Mouse (Mus musculus) lung, adult 2 months (tissue): ENCODE measurements at regions not wholly inside any gene's neighbourhood (a gene's known extent, or its start where the extent isn't known, plus 50 kb on each side); places are given as distances from the start of the nearest gene placed in this dataset.

Experiments
- DNase-seq: peaks from one replicate; pipeline ENCODE4 v3.0.0; 2022
- H3K4me1 ChIP-seq: fragments of 200-500 bp; 2 replicates; pipeline ENCODE4 v1.6.1; 2011; ENCODE audit warnings: low read length; ENCODE audit not compliant: control insufficient read depth, insufficient read depth
- H3K4me3 ChIP-seq: fragments of 200-500 bp; replicated peaks from 2 replicates; pipeline ENCODE3; 2011; ENCODE audit warnings: low read depth, mild to moderate bottlenecking, control low read depth, low read length; ENCODE audit errors: extremely low read depth
- CTCF ChIP-seq: fragments of 200-500 bp; IDR thresholded peaks from 2 replicates; pipeline ENCODE4 v1.5.1; 2011; ENCODE audit warnings: mild to moderate bottlenecking, low read length, control low read depth; ENCODE audit not compliant: insufficient read depth
- POLR2A ChIP-seq: fragments of 200-500 bp; IDR thresholded peaks from 2 replicates; pipeline ENCODE4 v1.6.1; 2011; ENCODE audit warnings: low read depth, mild to moderate bottlenecking, control low read depth, low read length, borderline replicate concordance; ENCODE audit errors: extremely low read depth
- WGBS: fragments of 180-500 bp; shearing (Covaris S2); methylation state at CpG from one replicate; pipeline ENCODE4 v1.1.7; 2018; 5-methylcytosine and 5-hydroxymethylcytosine counted together

DNA sequence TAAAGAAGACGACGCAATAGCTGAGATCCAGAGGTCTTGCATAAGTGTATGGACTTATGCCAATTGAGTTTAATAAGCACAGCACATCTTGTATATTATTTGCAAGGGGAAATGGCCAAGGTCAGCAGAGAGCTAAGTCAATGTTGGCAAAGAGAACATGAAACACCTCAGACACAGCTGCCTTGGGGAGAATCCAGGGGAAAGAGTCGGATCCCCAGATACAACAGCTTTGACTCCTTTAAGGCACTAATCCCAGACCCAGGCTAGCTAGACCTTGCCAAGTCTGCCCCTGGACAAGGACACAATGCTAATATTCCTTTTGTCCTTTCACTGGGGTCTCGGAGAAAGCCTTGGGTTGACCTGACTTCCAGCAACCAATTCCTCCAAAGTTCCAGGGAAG is 438.2 kb upstream of the Kazn start:
- Histone ChIP-seq H3K4me1 (no peaks in the 10 kb centered on the region), H3K4me3 (no peak overlapping the region)
- 72% methylated on average over 4 of the region's 4 CpGs for WGBS
- TF ChIP-seq POLR2A, result no peak
- no peak for TF ChIP-seq CTCF
- no peak for DNase-seq

DNA sequence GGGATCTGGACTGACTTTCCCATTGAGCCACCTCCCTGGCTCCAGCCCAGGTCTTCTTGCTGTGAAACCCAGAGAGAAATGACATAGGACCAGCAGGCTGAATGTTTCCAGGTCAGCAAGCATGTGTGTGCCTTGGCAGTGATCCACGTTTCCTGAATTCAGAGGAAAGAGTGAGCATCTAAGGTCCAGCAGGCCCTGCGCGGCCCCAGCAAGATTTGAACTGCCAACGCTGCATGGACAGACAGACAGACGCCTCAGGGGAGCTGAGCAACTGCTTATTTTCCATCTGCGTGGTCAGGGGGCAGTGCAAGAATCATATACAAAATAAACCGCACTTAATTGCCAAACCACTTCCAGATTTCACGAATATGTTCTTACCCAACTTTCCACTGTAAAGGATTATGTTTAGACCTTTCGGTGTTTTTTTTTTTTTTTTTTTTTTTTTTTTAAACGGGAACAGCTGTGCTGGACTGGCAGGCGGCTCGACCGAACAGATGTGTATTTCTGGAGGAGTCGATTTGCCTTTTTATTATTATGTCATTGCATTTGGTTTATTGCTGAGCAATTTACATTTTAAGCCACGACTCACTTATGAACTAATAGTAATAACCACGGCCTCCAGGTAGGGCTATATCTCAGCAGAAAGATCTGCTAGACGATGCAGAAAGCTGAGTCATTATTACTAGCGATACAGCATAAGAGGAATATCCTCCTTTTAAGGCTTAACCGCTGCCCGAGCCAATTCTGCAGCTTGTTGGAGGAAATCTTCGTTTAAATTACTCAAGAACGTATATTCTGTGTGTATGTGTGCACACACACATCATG is 435.7 kb upstream of the Kazn start:
- DNase-seq, result no peak

DNA sequence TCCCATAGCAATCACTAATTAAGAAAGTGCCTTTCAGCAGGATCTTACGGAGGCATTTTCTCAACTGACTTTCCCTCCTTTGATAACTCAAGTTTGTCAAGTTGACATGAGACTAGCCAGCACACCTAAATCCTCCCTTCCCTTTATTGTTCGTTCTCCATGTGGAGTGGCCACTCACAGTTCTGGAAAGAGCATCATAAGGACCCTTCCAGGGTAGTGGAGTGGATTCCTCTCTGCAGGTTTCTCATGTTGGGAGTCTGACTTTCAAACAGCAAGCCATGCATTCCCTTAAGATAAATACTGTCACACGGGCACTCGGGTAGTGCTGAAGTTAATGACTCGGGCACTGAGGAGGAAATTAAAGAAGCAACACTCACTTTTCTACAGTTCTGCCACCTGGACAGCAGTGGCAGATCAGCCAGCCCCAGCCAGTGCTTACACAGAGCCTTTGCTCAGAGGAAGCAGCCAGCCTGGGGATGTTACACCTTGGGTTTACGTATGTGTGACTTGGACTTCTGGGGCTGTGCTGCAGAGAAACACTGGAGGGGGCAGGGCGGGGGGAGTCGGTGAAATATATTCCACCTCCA is 432.8 kb upstream of the Kazn start:
- peak; percentile 18 for DNase-seq
- Histone ChIP-seq H3K4me1 (no peaks in the 10 kb centered on the region), H3K4me3 (no peak overlapping the region)
- 58% methylated on average over 8 of the region's 8 CpGs for WGBS
- TF ChIP-seq CTCF (no peak), POLR2A (no peak)

More for the DNA sequence above, 435.7 kb upstream of the Kazn start:
- no peaks in the 10 kb centered on the region for H3K4me1 ChIP-seq
- TF ChIP-seq POLR2A (no peak), CTCF (no peak)
- WGBS, result 72% methylated on average over 22 of the region's 22 CpGs
- no peak overlapping the region for H3K4me3 ChIP-seq

DNA sequence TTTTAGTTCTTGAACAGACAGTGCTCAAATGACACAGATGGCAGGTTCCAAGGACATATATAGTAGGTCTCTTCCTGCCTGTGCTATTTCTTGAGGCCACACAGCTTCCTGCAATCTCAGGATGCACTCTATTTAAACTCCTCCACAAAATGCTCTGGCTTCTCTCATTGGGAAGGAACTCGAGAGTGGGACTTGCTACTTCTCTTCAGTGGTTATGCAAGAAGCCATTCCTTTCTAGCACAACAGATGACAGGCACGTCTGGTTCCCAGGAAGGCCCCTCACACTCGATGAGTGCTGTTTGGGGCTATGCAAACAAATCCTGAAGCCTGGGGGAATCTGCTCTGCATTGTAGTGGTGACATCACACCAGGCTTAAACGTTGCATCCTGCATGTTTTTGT is 425.6 kb upstream of the Kazn start:
- Histone ChIP-seq H3K4me1 (no peaks in the 10 kb centered on the region), H3K4me3 (no peak overlapping the region)
- DNase-seq, result no peak
- no peak for TF ChIP-seq POLR2A
- TF ChIP-seq CTCF, result no peak
- 36% methylated on average over 4 of the region's 4 CpGs for WGBS

DNA sequence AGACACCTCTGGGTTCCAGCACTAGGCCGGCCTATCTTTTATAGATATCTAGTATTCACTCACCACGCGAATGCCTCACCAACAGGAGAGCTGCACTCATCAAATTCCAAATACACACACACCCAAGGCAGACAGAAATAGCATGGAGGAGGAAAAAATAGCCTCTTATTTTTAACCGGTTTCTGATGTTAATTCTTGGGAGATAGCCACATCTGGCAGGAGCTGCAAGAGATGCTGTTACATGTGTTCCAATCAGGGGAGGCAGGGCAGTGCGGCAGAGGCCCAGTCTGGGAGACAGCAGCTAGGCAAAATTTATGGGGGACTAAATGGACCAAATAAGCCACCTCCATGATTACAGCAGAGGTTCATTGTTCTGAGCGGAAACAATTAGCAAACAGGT is 419.0 kb upstream of the Kazn start:
- no peak for TF ChIP-seq POLR2A
- no peak for TF ChIP-seq CTCF
- H3K4me1 ChIP-seq, result no peaks in the 10 kb centered on the region
- 80% methylated on average over 6 of the region's 6 CpGs for WGBS
- DNase-seq, result no peak
- H3K4me3 ChIP-seq, result no peak overlapping the region

DNA sequence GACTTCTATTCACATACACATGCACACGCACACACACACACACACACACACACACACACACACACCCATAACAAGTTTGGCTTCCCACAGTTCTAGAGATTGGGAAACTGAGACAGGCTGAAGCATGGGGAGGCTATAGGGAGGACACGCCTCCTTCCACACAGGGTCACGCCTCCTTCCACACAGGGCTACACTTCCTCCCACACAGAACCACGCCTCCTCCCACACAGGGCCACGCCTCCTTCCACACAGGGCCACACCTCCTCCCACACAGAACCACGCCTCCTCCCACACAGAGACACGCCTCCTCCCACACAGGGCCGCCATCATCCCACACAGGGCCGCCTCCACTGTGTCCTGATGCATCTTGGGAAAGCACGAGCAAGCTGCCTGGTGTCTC is 401.9 kb upstream of the Kazn start:
- Histone ChIP-seq H3K4me1 (no peaks in the 10 kb centered on the region), H3K4me3 (no peak overlapping the region)
- 80% methylated on average over 10 of the region's 10 CpGs for WGBS
- no peak for DNase-seq
- no peak for TF ChIP-seq POLR2A
- TF ChIP-seq CTCF, result no peak

DNA sequence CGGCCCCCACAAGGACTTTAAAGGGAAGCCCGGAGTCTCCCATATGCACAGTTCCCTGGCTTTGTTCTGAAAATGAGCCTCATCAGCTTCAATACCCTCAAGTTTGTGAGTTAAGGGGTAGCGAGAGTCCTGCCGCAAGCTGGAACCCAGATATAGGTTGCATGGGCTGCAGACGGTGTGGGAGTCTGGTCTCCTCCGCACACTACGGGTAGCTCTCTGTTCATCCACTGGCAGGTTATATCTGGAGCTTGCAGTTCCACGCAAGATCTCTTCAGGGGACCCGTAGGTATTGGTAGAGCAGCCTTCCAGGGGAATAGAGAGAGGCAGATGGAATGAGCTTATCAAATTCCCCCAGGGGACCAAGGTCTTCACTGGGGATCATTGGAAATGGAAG is 400.1 kb upstream of the Kazn start:
- 83% methylated on average over 9 of the region's 9 CpGs for WGBS
- Histone ChIP-seq H3K4me3 (no peak overlapping the region), H3K4me1 (no peaks in the 10 kb centered on the region)
- TF ChIP-seq POLR2A (no peak), CTCF (no peak)
- DNase-seq, result no peak

DNA sequence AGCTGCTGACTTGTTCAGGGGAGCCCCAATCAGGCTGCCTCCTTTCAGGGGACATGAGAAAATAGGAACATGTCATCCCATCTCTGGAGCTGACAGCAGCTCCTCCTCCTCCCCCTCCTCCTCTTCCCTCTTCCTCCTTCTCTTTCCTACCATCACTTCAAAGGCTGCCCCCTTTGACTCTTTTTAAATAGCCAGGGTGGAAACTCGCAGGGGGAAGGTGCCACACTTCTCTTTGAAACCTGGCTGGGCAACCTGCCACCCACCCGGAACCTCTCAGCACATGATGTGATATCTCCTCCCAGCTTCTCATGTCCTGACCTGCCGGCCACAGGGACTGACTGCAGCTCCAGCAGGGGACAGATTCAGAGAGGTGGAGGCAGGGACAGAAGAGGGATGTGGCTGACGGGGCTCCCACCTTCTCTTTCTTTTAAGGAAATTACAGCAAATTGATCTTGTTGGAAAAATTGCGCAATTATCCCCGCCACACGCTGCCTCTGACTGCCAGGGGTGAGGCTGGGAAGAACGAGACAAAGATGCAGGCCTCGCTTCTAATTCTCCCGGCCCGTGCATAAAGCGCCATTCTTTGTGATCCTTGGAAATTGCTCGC is 399.6 kb upstream of the Kazn start:
- 46% methylated on average over 13 of the region's 13 CpGs for WGBS
- no peaks in the 10 kb centered on the region for H3K4me1 ChIP-seq
- H3K4me3 ChIP-seq, result no peak overlapping the region
- TF ChIP-seq POLR2A, result no peak
- no peak for TF ChIP-seq CTCF
- no peak for DNase-seq

DNA sequence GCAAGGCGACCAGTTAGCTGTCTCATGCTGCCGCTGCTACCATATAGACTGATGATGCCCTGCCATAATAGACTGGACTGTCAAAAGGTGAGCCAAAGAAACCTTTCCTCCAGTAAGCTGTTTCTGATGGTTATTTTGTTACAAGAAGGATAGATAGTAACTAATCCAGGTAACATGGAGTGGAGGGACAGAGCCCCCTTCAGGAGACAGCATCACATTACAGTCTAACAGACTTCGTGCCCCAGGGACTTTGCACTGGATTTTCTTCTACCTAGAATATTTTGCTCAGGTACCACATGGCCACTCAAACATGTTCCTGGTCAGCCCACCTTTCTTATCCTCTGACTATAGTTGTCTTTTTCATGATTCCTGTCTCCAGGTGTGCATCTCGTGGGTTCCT is 398.9 kb upstream of the Kazn start:
- 77% methylated on average over 4 of the region's 4 CpGs for WGBS
- DNase-seq, result no peak
- Histone ChIP-seq H3K4me3 (no peak overlapping the region), H3K4me1 (no peaks in the 10 kb centered on the region)
- no peak for TF ChIP-seq CTCF
- TF ChIP-seq POLR2A, result no peak
